Comparison of ENCODE assay signal across 8 mouse cellular contexts in genomic region chr10:121365781-121366272, GRCm38 (mm10). TPM values are rescaled to one million over a fixed set of nuclear protein-coding genes. Genes with fewer than 3 reads are reported as not detected.
DNase-seq lines count a peak whose midpoint lies in the region; ATAC-seq and TF ChIP-seq lines count a peak whose summit lies in the region.

No protein-coding gene starts in this region.

- no peaks in the 10 kb centered on the region for H3K27me3 ChIP-seq in ES-Bruce4 (ENCODE audit: control insufficient read depth, insufficient read depth, low read length, poor library complexity, severe bottlenecking)
- no peaks in the 10 kb centered on the region for H3K27me3 ChIP-seq in forebrain, embryonic 11.5 days (ENCODE audit: control insufficient read depth, insufficient read depth, low read length)
- H3K27me3 ChIP-seq in hindbrain, postnatal 0 days (ENCODE audit: insufficient read depth, low read length): no peaks in the 10 kb centered on the region
- no peaks in the 10 kb centered on the region for H3K27me3 ChIP-seq in liver, embryonic 16.5 days (ENCODE audit: control insufficient read depth, insufficient read depth, low read depth, low read length)
- no peaks in the 10 kb centered on the region for H3K27me3 ChIP-seq in neural tube, embryonic 15.5 days (replicated peaks)

- peak overlapping the region; percentile 94 for H3K4me2 ChIP-seq in forebrain, embryonic 11.5 days (ENCODE audit: low read depth, low read length, severe bottlenecking)
- peak overlapping the region; percentile 86 for H3K4me2 ChIP-seq in hindbrain, postnatal 0 days (ENCODE audit: low read depth, low read length)
- peak overlapping the region; percentile 99 for H3K4me2 ChIP-seq in liver, embryonic 16.5 days (ENCODE audit: low read depth, low read length)
- peak overlapping the region; percentile 79 for H3K4me2 ChIP-seq in neural tube, embryonic 15.5 days

- intact Hi-C loops in left cerebral cortex, postnatal 25 days (cut with DNase I): no loop called here

- no peak for ATAC-seq in forebrain, embryonic 11.5 days (replicated peaks; ENCODE audit: low FRiP score)
- no peak for ATAC-seq in hindbrain, postnatal 0 days
- 0 out of 2 replicates have a peak, but pooled peaks have one; percentile 7 for ATAC-seq in liver, embryonic 16.5 days (ENCODE audit: low read depth)
- ATAC-seq in neural tube, embryonic 15.5 days (ENCODE audit: low FRiP score): no peak

- no peaks in the 10 kb centered on the region for H3K36me3 ChIP-seq in ES-Bruce4 (ENCODE audit: control insufficient read depth, insufficient read depth, low read length, poor library complexity, severe bottlenecking)
- H3K36me3 ChIP-seq in forebrain, embryonic 11.5 days (ENCODE audit: control insufficient read depth, insufficient read depth, low read length): no peaks in the 10 kb centered on the region; the same call in 1 of the 2 replicates
- peaks cover 6% of the 10 kb centered on the region; the same call in 1 of the 2 replicates for H3K36me3 ChIP-seq in hindbrain, postnatal 0 days (ENCODE audit: insufficient read depth, low read length)
- peaks cover 3% of the 10 kb centered on the region; the same call in 1 of the 2 replicates for H3K36me3 ChIP-seq in liver, embryonic 16.5 days (ENCODE audit: control insufficient read depth, insufficient read depth)
- peaks cover 10% of the 10 kb centered on the region; the same call in 1 of the 2 replicates for H3K36me3 ChIP-seq in neural tube, embryonic 15.5 days

- H3K27ac ChIP-seq in ES-Bruce4 (ENCODE audit: insufficient read depth, low read length): no peak overlapping the region
- H3K27ac ChIP-seq in forebrain, embryonic 11.5 days (ENCODE audit: low read depth, low read length): no peak overlapping the region
- H3K27ac ChIP-seq in hindbrain, postnatal 0 days: peak overlapping the region; percentile 77; the same call in 1 of the 2 replicates
- H3K27ac ChIP-seq in liver, embryonic 16.5 days (ENCODE audit: low read length): peak overlapping the region; percentile 80
- H3K27ac ChIP-seq in neural tube, embryonic 15.5 days (replicated peaks): no peak overlapping the region

- TF ChIP-seq POLR2A in ES-Bruce4 (IDR thresholded peaks at IDR 0.05; ENCODE audit: insufficient read depth, low read length): no peak

- TF ChIP-seq EP300 in ES-Bruce4 (IDR thresholded peaks at IDR 0.05; ENCODE audit: insufficient read depth, low read depth, low read length): no peak

- no peaks in the 10 kb centered on the region for H3K4me1 ChIP-seq in ES-Bruce4 (ENCODE audit: control insufficient read depth, insufficient read depth, low read length)
- H3K4me1 ChIP-seq in forebrain, embryonic 11.5 days (replicated peaks; ENCODE audit: control insufficient read depth, insufficient read depth, low read length): peaks cover 9% of the 10 kb centered on the region
- H3K4me1 ChIP-seq in hindbrain, postnatal 0 days (ENCODE audit: insufficient read depth, low read length): peaks cover 9% of the 10 kb centered on the region; the same call in 1 of the 2 replicates
- H3K4me1 ChIP-seq in liver, embryonic 16.5 days (ENCODE audit: control insufficient read depth, low read depth, low read length): peaks cover 23% of the 10 kb centered on the region
- H3K4me1 ChIP-seq in neural tube, embryonic 15.5 days: peaks cover 33% of the 10 kb centered on the region

- WGBS in forebrain, embryonic 11.5 days: 13% methylated on average over 9 of the region's 9 CpGs
- 13% methylated on average over 9 of the region's 9 CpGs for WGBS in hindbrain, postnatal 0 days
- 4% methylated on average over 9 of the region's 9 CpGs for WGBS in liver, embryonic 16.5 days (ENCODE audit: insufficient replicate concordance)
- WGBS in neural tube, embryonic 15.5 days: 13% methylated on average over 9 of the region's 9 CpGs

- peak overlapping the region; percentile 64 for H3K9ac ChIP-seq in ES-Bruce4 (ENCODE audit: low read depth, poor library complexity, severe bottlenecking)
- peak overlapping the region; percentile 90; the same call in 1 of the 2 replicates for H3K9ac ChIP-seq in forebrain, embryonic 11.5 days (ENCODE audit: low read length)
- H3K9ac ChIP-seq in hindbrain, postnatal 0 days (replicated peaks; ENCODE audit: low read length): peak overlapping the region; percentile 84
- H3K9ac ChIP-seq in liver, embryonic 16.5 days (ENCODE audit: low read depth, low read length): peak overlapping the region; percentile 81
- peak overlapping the region; percentile 89 for H3K9ac ChIP-seq in neural tube, embryonic 15.5 days (replicated peaks)

- peak; percentile 33 for DNase-seq in A20 (ENCODE audit: low read depth, low spot score)
- DNase-seq in forebrain, embryonic 11.5 days (ENCODE audit: low spot score): peak; percentile 45
- DNase-seq in hindbrain, postnatal 0 days (ENCODE audit: low spot score): peak; percentile 9
- no peak for DNase-seq in left cerebral cortex, postnatal 25 days (ENCODE audit: low spot score in 2 of 2)
- DNase-seq in layer of hippocampus, postnatal 36 days: no peak

- peak overlapping the region; percentile 83 for H3K4me3 ChIP-seq in ES-Bruce4 (ENCODE audit: low read depth, low read length)
- peak overlapping the region; percentile 90 for H3K4me3 ChIP-seq in forebrain, embryonic 11.5 days (ENCODE audit: low read depth, low read length)
- peak overlapping the region; percentile 91 for H3K4me3 ChIP-seq in hindbrain, postnatal 0 days (ENCODE audit: low read length)
- peak overlapping the region; percentile 88 for H3K4me3 ChIP-seq in liver, embryonic 16.5 days (ENCODE audit: low read depth, low read length)
- H3K4me3 ChIP-seq in neural tube, embryonic 15.5 days (replicated peaks): peak overlapping the region; percentile 97

- no peak for TF ChIP-seq CTCF in ES-Bruce4 (IDR thresholded peaks at IDR 0.05; ENCODE audit: low read depth, low read length)
- TF ChIP-seq CTCF in hindbrain, postnatal 0 days (IDR thresholded peaks at IDR 0.05; ENCODE audit: low read depth): no peak

- H3K9me3 ChIP-seq in ES-Bruce4 (replicated peaks; ENCODE audit: control insufficient read depth, insufficient read depth, low read length, poor library complexity, severe bottlenecking): no peaks in the 10 kb centered on the region
- H3K9me3 ChIP-seq in forebrain, embryonic 11.5 days (ENCODE audit: control insufficient read depth, low read length): no peaks in the 10 kb centered on the region
- no peaks in the 10 kb centered on the region for H3K9me3 ChIP-seq in hindbrain, postnatal 0 days (ENCODE audit: low read length)
- H3K9me3 ChIP-seq in liver, embryonic 16.5 days (replicated peaks; ENCODE audit: control insufficient read depth, low read length): no peaks in the 10 kb centered on the region
- no peaks in the 10 kb centered on the region for H3K9me3 ChIP-seq in neural tube, embryonic 15.5 days (replicated peaks)

RNA-seq across cellular contexts. Expression of gene Gns, which starts 0.9 kb away (rescaled TPM):
- 42.4 and 44.2 TPM in 2 replicates for polyA plus RNA-seq in ES-Bruce4 (2011; ENCODE audit: insufficient read depth, insufficient read length, low read depth, missing spikeins)
- 43.1 and 45.6 TPM in 2 replicates for polyA plus RNA-seq in forebrain, embryonic 11.5 days (2014; fragmentation: Nextera tagmentation; extraction: Ambion mirVana)
- total RNA-seq in hindbrain, postnatal 0 days (2014; rRNA removed): 87.5 and 93.8 TPM in 2 replicates
- 38.2 and 39.5 TPM in 2 replicates for polyA plus RNA-seq in hindbrain, postnatal 0 days (2015; fragmentation: Nextera tagmentation; extraction: Ambion mirVana)
- polyA plus RNA-seq in liver, embryonic 16.5 days (2015; fragmentation: Nextera tagmentation; extraction: Ambion mirVana): 18.7 and 22.3 TPM in 2 replicates
- 39.8 and 41.5 TPM in 2 replicates for polyA plus RNA-seq in neural tube, embryonic 15.5 days (2015; fragmentation: Nextera tagmentation; extraction: Ambion mirVana)
- total RNA-seq in left cerebral cortex, postnatal 25 days (2021): 10 to 100 TPM; 75.9 to 80.6 TPM
- 10 to 100 TPM; 77.8 to 80.3 TPM for total RNA-seq in layer of hippocampus, postnatal 36 days (2021)

RNA-seq across cellular contexts. Expression of gene Tbc1d30, which starts 14.7 kb away (rescaled TPM):
- not detected in 2 replicates for polyA plus RNA-seq in ES-Bruce4 (2011; ENCODE audit: insufficient read depth, insufficient read length, low read depth, missing spikeins)
- 3.0 and 3.3 TPM in 2 replicates for polyA plus RNA-seq in forebrain, embryonic 11.5 days (2014; fragmentation: Nextera tagmentation; extraction: Ambion mirVana)
- total RNA-seq in hindbrain, postnatal 0 days (2014; rRNA removed): 47.5 and 55.6 TPM in 2 replicates
- polyA plus RNA-seq in hindbrain, postnatal 0 days (2015; fragmentation: Nextera tagmentation; extraction: Ambion mirVana): 9.6 and 10.4 TPM in 2 replicates
- 0.48 and 0.61 TPM in 2 replicates for polyA plus RNA-seq in liver, embryonic 16.5 days (2015; fragmentation: Nextera tagmentation; extraction: Ambion mirVana)
- polyA plus RNA-seq in neural tube, embryonic 15.5 days (2015; fragmentation: Nextera tagmentation; extraction: Ambion mirVana): 16.2 and 18.2 TPM in 2 replicates
- 10 to 100 TPM; 77.5 to 87.1 TPM for total RNA-seq in left cerebral cortex, postnatal 25 days (2021)
- 10 to 100 TPM; 32.2 to 41.7 TPM for total RNA-seq in layer of hippocampus, postnatal 36 days (2021)

Comparison
In these comparisons a context has a peak if more than half of its experiments do, and no peak if none do; other contexts are left out.
1. DNase-seq: peak in A20 (single experiment), forebrain, embryonic 11.5 days (single experiment) and hindbrain, postnatal 0 days (single experiment); none in left cerebral cortex, postnatal 25 days (0 of 2) and layer of hippocampus, postnatal 36 days (0 of 2).
2. H3K27ac ChIP-seq: peak in hindbrain, postnatal 0 days (single experiment) and liver, embryonic 16.5 days (single experiment); none in ES-Bruce4 (single experiment), forebrain, embryonic 11.5 days (single experiment) and neural tube, embryonic 15.5 days (single experiment).
3. Peak in every context shown above with its lines, with median percentiles within 50 percentile points of each other: H3K4me3 ChIP-seq, H3K9ac ChIP-seq and H3K4me2 ChIP-seq.